Mouse (Mus musculus): Measurements from ENCODE around the gene Cars. TPM values are rescaled to one million over a fixed set of nuclear protein-coding genes. Genes with fewer than 3 reads are reported as not detected.
"Not testable (repeated sequence)": the region's sequence is repeated elsewhere in the genome, so short reads cannot be mapped to it uniquely, and the experiment has no call there.

Gene Cars
- total RNA-seq, 2 experiments from 2014 or later, result 54.3 to 56.5 TPM

GRCm38 (mm10) chr7:143594865-143595264 is 5.0 kb downstream of the Cars start:
- no peak for DNase-seq (ENCODE audit: low spot score in 2 of 2)
- intact Hi-C loops (cut with DNase I), result no loop called here

- intact Hi-C loops (cut with DNase I), result no loop called here
- DNase-seq (ENCODE audit: low spot score in 2 of 2), result no peak
Measured at GRCm38 (mm10) chr7:143592255-143592654, 7.6 kb downstream of the Cars start.

- DNase-seq (ENCODE audit: low spot score in 2 of 2), result no peak
- intact Hi-C loops (cut with DNase I), result no loop called here
Measured at GRCm38 (mm10) chr7:143588006-143588405, 11.9 kb downstream of the Cars start.

- intact Hi-C loops (cut with DNase I), result no loop called here
Measured at GRCm38 (mm10) chr7:143587586-143587985, 12.3 kb downstream of the Cars start.

GRCm38 (mm10) chr7:143583956-143584355 is 15.9 kb downstream of the Cars start:
- peak in 1 of 2 experiments; percentile 52 for DNase-seq (ENCODE audit: low spot score in 2 of 2)
- intact Hi-C loops (cut with DNase I), result loop anchor here (5.0 kb wide), 1 partner anchor 113 kb away; no protein-coding TSS in a partner anchor

More at GRCm38 (mm10) chr7:143587586-143587985, 12.3 kb downstream of the Cars start:
- no peak for DNase-seq (ENCODE audit: low spot score in 2 of 2)

GRCm38 (mm10) chr7:143583025-143583424 is 16.9 kb downstream of the Cars start:
- DNase-seq (ENCODE audit: low spot score in 2 of 2), result no peak
- intact Hi-C loops (cut with DNase I), result loop anchor here (5.0 kb wide), 1 partner anchor 114 kb away; no protein-coding TSS in a partner anchor

- no peak for DNase-seq (ENCODE audit: low spot score in 2 of 2)
Measured at GRCm38 (mm10) chr7:143575751-143576150, 24.1 kb downstream of the Cars start.

GRCm38 (mm10) chr7:143565648-143566039 is 34.2 kb downstream of the Cars start:
- intact Hi-C loops (cut with DNase I), result no loop called here
- DNase-seq (ENCODE audit: low spot score in 2 of 2), result no peak

More at GRCm38 (mm10) chr7:143575751-143576150, 24.1 kb downstream of the Cars start:
- intact Hi-C loops (cut with DNase I), result loop anchor here (5.0 kb wide), 1 partner anchor 187 kb away; no protein-coding TSS in a partner anchor

GRCm38 (mm10) chr7:143565015-143565647 is 34.8 kb downstream of the Cars start:
- no peak for DNase-seq (ENCODE audit: low spot score in 2 of 2)
- intact Hi-C loops (cut with DNase I), result no loop called here

GRCm38 (mm10) chr7:143563787-143564186 is 36.1 kb downstream of the Cars start:
- intact Hi-C loops (cut with DNase I), result no loop called here
- DNase-seq (ENCODE audit: low spot score in 2 of 2), result no peak

- intact Hi-C loops (cut with DNase I), result no loop called here
- no peak for DNase-seq (ENCODE audit: low spot score in 2 of 2)
Measured at GRCm38 (mm10) chr7:143557616-143558015, 42.3 kb downstream of the Cars start.

- intact Hi-C loops (cut with DNase I), result no loop called here
- peak; percentile 26 to 45 for DNase-seq (ENCODE audit: low spot score in 2 of 2)
Measured at GRCm38 (mm10) chr7:143556964-143557610, 42.8 kb downstream of the Cars start.

GRCm38 (mm10) chr7:143549588-143550220 is 50.2 kb downstream of the Cars start:
- DNase-seq (ENCODE audit: low spot score in 2 of 2), result no peak
- intact Hi-C loops (cut with DNase I), result no loop called here

- peak; percentile 100 for DNase-seq (ENCODE audit: low spot score in 2 of 2)
- intact Hi-C loops (cut with DNase I), result no loop called here
Measured at GRCm38 (mm10) chr7:143548976-143549457, 50.9 kb downstream of the Cars start, which contains the start of gene Nap1l4. Nap1l4 (minus strand) TSS chr7:143549106.

GRCm38 (mm10) chr7:143548231-143548961 is 51.5 kb downstream of the Cars start:
- DNase-seq (ENCODE audit: low spot score in 2 of 2), result peak in 1 of 2 experiments; percentile 13
- intact Hi-C loops (cut with DNase I), result no loop called here

GRCm38 (mm10) chr7:143546554-143546953 is 53.3 kb downstream of the Cars start:
- intact Hi-C loops (cut with DNase I), result no loop called here
- no peak for DNase-seq (ENCODE audit: low spot score in 2 of 2)

GRCm38 (mm10) chr7:143544368-143544767 is 55.5 kb downstream of the Cars start:
- DNase-seq (ENCODE audit: low spot score in 2 of 2), result peak in 1 of 2 experiments; percentile 27
- intact Hi-C loops (cut with DNase I), result no loop called here

GRCm38 (mm10) chr7:143538671-143539070 is 61.2 kb downstream of the Cars start:
- DNase-seq (ENCODE audit: low spot score in 2 of 2), result no peak
- intact Hi-C loops (cut with DNase I), result no loop called here

GRCm38 (mm10) chr7:143538229-143538628 is 61.7 kb downstream of the Cars start:
- DNase-seq (ENCODE audit: low spot score in 2 of 2); intact Hi-C loops (cut with DNase I): not testable (repeated sequence)
